Mouse (Mus musculus) heart, adult 8-10 months (tissue): ENCODE results near the gene Lmod2. TPM values are rescaled to one million over a fixed set of nuclear protein-coding genes. Genes with fewer than 3 reads are reported as not detected.

Experiments used
- DNase-seq: peaks from one replicate; pipeline ENCODE4 v3.0.0; 2022; ENCODE audit warnings: low spot score
- total RNA-seq, 4 experiments: library from RNA; stranded (reverse); gene quantifications; 2 replicates each; pipeline ENCODE4 v1.2.4; 2022

Gene Lmod2
- total RNA-seq, 4 experiments from 2014 or later: 758 to 914 (median 862) TPM

DNA sequence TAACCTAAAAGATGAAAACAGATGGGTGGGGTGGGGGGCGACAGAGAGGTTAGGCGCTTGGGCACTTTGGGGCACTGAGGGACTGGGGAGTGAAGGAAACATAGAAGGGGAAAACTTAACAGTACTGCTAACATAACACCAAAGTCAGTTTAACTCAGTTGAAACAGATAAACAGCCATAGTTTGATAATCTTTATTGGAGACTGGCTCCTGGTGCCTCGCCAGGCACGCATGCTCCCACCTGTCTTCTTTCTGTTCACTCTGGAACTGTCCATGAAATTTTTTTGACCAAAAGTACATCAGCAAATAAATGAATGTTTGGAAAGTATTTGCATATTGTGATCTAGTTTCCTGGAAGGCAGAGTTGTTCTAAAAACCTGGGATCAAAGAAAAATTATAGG, 43.7 kb downstream of the Lmod2 start:
- no peak for DNase-seq

DNA sequence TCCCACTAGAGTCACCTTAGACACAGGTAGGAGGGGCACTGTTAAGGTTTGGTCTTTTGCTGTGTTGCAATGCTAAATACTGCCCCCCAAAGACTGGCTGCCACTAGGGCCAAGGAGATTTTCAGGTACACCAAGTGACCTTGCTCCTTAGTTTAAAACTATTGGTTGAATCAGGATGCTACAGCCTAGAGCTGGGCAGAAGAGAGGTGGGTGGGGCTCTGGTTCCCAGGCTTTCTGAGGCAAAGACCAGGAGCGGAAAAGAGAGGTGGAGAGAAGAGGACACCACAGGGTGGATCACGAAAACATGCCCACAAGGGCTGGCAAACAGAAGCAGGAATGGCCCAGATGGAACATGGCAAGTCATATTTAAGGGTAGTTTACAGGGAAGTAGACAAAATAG, 44.6 kb downstream of the Lmod2 start:
- DNase-seq: no peak

GRCm38 (mm10) chr6:24642960-24643359, 45.4 kb downstream of the Lmod2 start:
- no peak for DNase-seq

- DNase-seq: no peak
These were observed 47.9 kb downstream of the Lmod2 start for GRCm38 (mm10) chr6:24645346-24646053.

DNA sequence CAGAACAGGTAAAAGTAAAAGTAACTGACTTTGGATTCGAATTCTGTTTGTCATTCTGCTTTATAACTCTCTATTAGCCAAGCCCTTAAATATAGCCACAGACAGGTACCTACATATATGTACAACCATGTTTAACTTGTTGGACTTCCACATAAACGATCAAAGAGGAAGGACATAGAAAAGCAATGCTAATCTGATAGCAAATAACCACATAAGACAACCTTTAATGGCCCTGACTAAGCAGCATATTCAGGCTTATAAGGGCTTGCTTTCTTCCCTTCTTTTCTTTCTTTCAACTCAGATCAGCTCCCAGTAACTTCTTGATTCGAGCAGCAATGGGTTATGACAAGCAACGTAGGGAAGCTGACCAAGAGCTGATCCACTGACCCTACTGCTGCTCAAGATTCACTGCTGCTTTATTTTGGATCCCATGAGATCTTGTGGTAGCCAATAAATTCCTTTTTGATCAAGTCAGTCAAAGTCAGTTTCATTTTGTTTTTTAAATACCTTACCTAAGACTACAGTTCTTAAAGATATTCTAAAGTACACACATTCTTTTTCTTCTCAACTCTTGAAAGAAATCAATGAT, 49.6 kb downstream of the Lmod2 start:
- no peak for DNase-seq

DNA sequence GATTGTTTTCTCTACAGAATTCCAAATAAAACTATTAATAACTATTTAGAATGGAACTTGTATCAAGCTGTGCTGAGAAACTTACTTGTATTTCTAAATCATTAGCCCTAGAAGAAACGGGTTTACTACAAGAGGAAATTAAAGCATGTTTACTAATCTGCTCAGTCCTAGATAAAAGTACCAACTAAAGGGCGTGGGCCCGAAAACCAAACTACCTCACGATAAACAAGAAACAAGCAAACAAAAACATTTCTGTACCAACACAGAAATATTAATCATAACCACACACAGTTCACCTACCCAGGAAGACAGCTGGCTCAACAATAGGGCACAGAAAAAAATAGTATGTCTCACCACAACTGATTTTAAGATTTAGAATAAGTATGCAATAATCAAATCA, 50.8 kb downstream of the Lmod2 start:
- no peak for DNase-seq

GRCm38 (mm10) chr6:24650719-24651118, 53.2 kb downstream of the Lmod2 start:
- no peak for DNase-seq

- DNase-seq: no peak
These were observed 54.0 kb downstream of the Lmod2 start for GRCm38 (mm10) chr6:24651538-24651937.

Other genes starting within 250 kb of the Lmod2 start
- under 1 TPM; 0.37 to 0.81 (median 0.57) TPM for gene Iqub, start 82.7 kb upstream of the Lmod2 start, total RNA-seq
- gene Ndufa5, start 69.7 kb upstream of the Lmod2 start, total RNA-seq: 1,000 to 10,000 TPM; 1,425 to 1,947 (median 1,659) TPM
- 10 to 100 TPM; 54.3 to 71.9 (median 65.6) TPM for gene Asb15, start 69.6 kb upstream of the Lmod2 start, total RNA-seq
- gene Wasl, start 67.2 kb downstream of the Lmod2 start, total RNA-seq: 10 to 100 TPM; 23.5 to 27.0 (median 25.3) TPM
- not detected for gene Hyal6, start 135.5 kb downstream of the Lmod2 start, total RNA-seq
- gene Hyal4, start 150.6 kb downstream of the Lmod2 start, total RNA-seq: not detected
- gene Spam1, start 193.4 kb downstream of the Lmod2 start, total RNA-seq: not detected